Mouse (Mus musculus) testis, adult 2 months (tissue): ENCODE measurements around the gene Zfp386. TPM values are rescaled to one million over a fixed set of nuclear protein-coding genes. Genes with fewer than 3 reads are reported as not detected.

Experiments
- H3K27ac ChIP-seq: fragments of 200-500 bp; 2 replicates; pipeline ENCODE4 v1.5.1; 2012; ENCODE audit warnings: low read depth, low read length; ENCODE audit not compliant: control insufficient read depth, insufficient read depth
- H3K27me3 ChIP-seq: fragments of 200-500 bp; 2 replicates; pipeline ENCODE4 v1.6.1; 2012; ENCODE audit warnings: mild to moderate bottlenecking, low read length, moderate library complexity; ENCODE audit not compliant: control insufficient read depth, insufficient read depth
- H3K36me3 ChIP-seq: fragments of 200-500 bp; 2 replicates; pipeline ENCODE4 v1.6.1; 2012; ENCODE audit warnings: mild to moderate bottlenecking, low read length; ENCODE audit not compliant: control insufficient read depth, insufficient read depth
- H3K4me1 ChIP-seq: fragments of 200-500 bp; 2 replicates; pipeline ENCODE4 v1.6.1; 2012; ENCODE audit warnings: low read length; ENCODE audit not compliant: control insufficient read depth, insufficient read depth
- H3K4me3 ChIP-seq: fragments of 200-500 bp; 2 replicates; pipeline ENCODE4 v1.5.1; 2012; ENCODE audit warnings: low read depth, mild to moderate bottlenecking, low read length, moderate library complexity, mixed read lengths; ENCODE audit not compliant: control insufficient read depth
- CTCF ChIP-seq: fragments of 200-500 bp; IDR thresholded peaks from 2 replicates; pipeline ENCODE4 v1.5.1; 2012; ENCODE audit warnings: low read depth, mild to moderate bottlenecking, inconsistent platforms, low read length, moderate library complexity; ENCODE audit not compliant: control insufficient read depth, insufficient read depth, insufficient replicate concordance
- POLR2A ChIP-seq: fragments of 200-500 bp; IDR thresholded peaks from 2 replicates; pipeline ENCODE4 v1.6.1; 2012; ENCODE audit warnings: low read depth, mild to moderate bottlenecking, inconsistent platforms, low read length, moderate library complexity; ENCODE audit not compliant: control insufficient read depth
- polyA plus RNA-seq: library from polyadenylated mRNA; depleted of rRNA; stranded (reverse); fragments of >200 nt; gene quantifications from 2 replicates; pipeline ENCODE4 v1.2.3, GENCODE M21; 2012

The Zfp386 gene
- polyA plus RNA-seq, 1 experiment = 7.6 TPM

GRCm38 (mm10) chr12:116048766-116049165 lies 1.2 kb downstream of the Zfp386 start:
- peak overlapping the region; percentile 10 for H3K4me3 ChIP-seq
- TF ChIP-seq POLR2A (no peak), CTCF (no peak)
- H3K27ac ChIP-seq = no peak overlapping the region

DNA sequence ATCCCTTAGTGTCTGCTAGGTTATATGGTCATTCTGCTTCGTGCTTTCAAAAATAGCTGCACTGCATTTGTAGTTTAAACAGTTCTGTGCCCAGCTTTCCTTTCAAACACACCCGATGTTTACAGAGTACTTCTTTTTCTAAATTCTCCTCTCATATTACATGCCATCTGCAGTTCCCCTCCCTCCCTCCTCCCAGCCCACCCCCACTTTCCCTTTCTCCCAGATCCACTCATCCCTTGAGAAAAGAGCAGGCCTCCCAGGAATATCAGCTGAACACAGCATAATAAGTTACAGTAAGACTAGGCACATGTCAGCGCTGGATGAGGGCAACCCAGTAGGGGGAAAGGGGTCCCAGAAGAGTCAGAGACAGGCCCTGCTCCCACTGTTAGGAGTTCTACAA lies 1.7 kb downstream of the Zfp386 start:
- peaks cover 3% of the 10 kb centered on the region for H3K4me1 ChIP-seq
- no peaks in the 10 kb centered on the region for H3K36me3 ChIP-seq
- H3K27ac ChIP-seq = no peak overlapping the region
- TF ChIP-seq POLR2A = no peak
- no peak for TF ChIP-seq CTCF
- no peaks in the 10 kb centered on the region for H3K27me3 ChIP-seq
- H3K4me3 ChIP-seq = no peak overlapping the region

More at GRCm38 (mm10) chr12:116048766-116049165, 1.2 kb downstream of the Zfp386 start:
- peaks cover 3% of the 10 kb centered on the region for H3K4me1 ChIP-seq
- H3K27me3 ChIP-seq = no peaks in the 10 kb centered on the region
- no peaks in the 10 kb centered on the region for H3K36me3 ChIP-seq

GRCm38 (mm10) chr12:116049701-116050100 lies 2.2 kb downstream of the Zfp386 start:
- no peaks in the 10 kb centered on the region; the same call in 1 of the 2 replicates for H3K36me3 ChIP-seq
- peaks cover 3% of the 10 kb centered on the region for H3K4me1 ChIP-seq
- no peak for TF ChIP-seq POLR2A
- no peak for TF ChIP-seq CTCF
- no peaks in the 10 kb centered on the region for H3K27me3 ChIP-seq
- H3K27ac ChIP-seq = no peak overlapping the region
- no peak overlapping the region for H3K4me3 ChIP-seq

GRCm38 (mm10) chr12:116054342-116054741 lies 6.8 kb downstream of the Zfp386 start:
- TF ChIP-seq CTCF = no peak
- no peak for TF ChIP-seq POLR2A
- no peak overlapping the region for H3K27ac ChIP-seq
- no peaks in the 10 kb centered on the region; the same call in 1 of the 2 replicates for H3K36me3 ChIP-seq
- no peaks in the 10 kb centered on the region for H3K27me3 ChIP-seq
- H3K4me3 ChIP-seq = no peak overlapping the region
- no peaks in the 10 kb centered on the region for H3K4me1 ChIP-seq

- no peak for TF ChIP-seq CTCF
- no peak for TF ChIP-seq POLR2A
- no peaks in the 10 kb centered on the region; the same call in 1 of the 2 replicates for H3K36me3 ChIP-seq
- no peaks in the 10 kb centered on the region for H3K27me3 ChIP-seq
- no peak overlapping the region for H3K27ac ChIP-seq
- H3K4me3 ChIP-seq = no peak overlapping the region
- no peaks in the 10 kb centered on the region for H3K4me1 ChIP-seq
Measured at GRCm38 (mm10) chr12:116056112-116056511, 8.6 kb downstream of the Zfp386 start.

- Histone ChIP-seq H3K27ac (no peak overlapping the region), H3K4me3 (no peak overlapping the region), H3K4me1 (no peaks in the 10 kb centered on the region), H3K27me3 (no peaks in the 10 kb centered on the region), H3K36me3 (no peaks in the 10 kb centered on the region)
- TF ChIP-seq POLR2A (no peak), CTCF (no peak)
Measured at GRCm38 (mm10) chr12:116061561-116062193, 14.2 kb downstream of the Zfp386 start.

DNA sequence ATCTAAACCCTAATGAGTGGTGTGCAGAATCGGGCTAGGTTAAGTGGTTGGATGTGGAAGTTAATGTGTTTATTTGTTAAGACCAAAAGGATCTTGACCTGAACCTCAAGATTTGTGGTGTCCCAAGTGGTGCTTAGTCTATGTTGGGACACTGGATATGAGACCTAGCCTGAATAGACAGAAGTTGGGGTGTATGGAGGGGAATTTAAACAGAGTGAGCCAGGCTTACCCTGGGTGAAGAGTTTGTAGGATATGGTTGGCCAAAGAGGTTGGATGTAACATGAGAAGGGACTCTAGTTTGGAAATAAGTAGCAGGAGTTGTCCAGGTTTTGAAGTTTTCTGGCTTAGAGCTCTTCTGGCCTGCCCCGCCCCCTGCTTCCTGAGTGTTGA lies 14.7 kb downstream of the Zfp386 start:
- Histone ChIP-seq H3K4me1 (no peaks in the 10 kb centered on the region), H3K27ac (no peak overlapping the region), H3K27me3 (no peaks in the 10 kb centered on the region), H3K4me3 (no peak overlapping the region), H3K36me3 (no peaks in the 10 kb centered on the region)
- TF ChIP-seq CTCF = no peak
- no peak for TF ChIP-seq POLR2A

DNA sequence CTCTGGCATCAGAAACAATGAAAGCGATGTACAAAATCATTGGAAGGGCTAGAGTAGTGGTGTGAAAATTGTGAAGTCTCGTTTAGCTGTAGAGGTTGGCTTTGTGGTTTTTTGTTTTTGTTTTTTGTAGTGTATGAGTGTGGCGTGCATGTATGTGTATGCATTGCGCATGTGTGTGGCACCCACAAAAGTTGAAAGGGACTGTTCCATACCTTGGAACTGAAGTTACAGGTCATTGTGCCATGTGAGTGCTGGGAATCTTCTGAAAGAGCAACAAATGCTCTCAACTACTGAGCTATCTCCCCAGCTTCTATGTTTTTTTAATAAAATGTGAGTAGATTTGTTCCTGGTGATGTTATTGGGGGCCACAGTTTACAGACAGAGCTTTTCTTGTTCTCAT lies 15.5 kb downstream of the Zfp386 start:
- Histone ChIP-seq H3K4me3 (no peak overlapping the region), H3K27me3 (no peaks in the 10 kb centered on the region), H3K36me3 (no peaks in the 10 kb centered on the region), H3K4me1 (no peaks in the 10 kb centered on the region), H3K27ac (no peak overlapping the region)
- TF ChIP-seq POLR2A = no peak
- no peak for TF ChIP-seq CTCF
